Mouse (Mus musculus) spleen, postnatal 10 days (tissue): ENCODE data around the gene Ankdd1a.

Experiments used
- DNase-seq, 2 experiments: peaks; one replicate each; pipeline ENCODE4 v3.0.0; 2021 to 2022; ENCODE audit warnings: low spot score in 2 of 2

Ankdd1a gene

GRCm38 (mm10) chr9:65502721-65503505 lies 17.1 kb downstream of the Ankdd1a start:
- no peak for DNase-seq

- DNase-seq: no peak
These were observed 17.8 kb downstream of the Ankdd1a start for GRCm38 (mm10) chr9:65502146-65502545.

GRCm38 (mm10) chr9:65492851-65493250 lies 27.1 kb downstream of the Ankdd1a start:
- no peak for DNase-seq

- DNase-seq: no peak
These were observed 27.6 kb downstream of the Ankdd1a start for GRCm38 (mm10) chr9:65492351-65492750.

GRCm38 (mm10) chr9:65491476-65491875 lies 28.5 kb downstream of the Ankdd1a start:
- no peak for DNase-seq

- DNase-seq: no peak
These were observed 39.9 kb downstream of the Ankdd1a start for GRCm38 (mm10) chr9:65480071-65480470.

GRCm38 (mm10) chr9:65479158-65479557 lies 40.8 kb downstream of the Ankdd1a start:
- DNase-seq: no peak

GRCm38 (mm10) chr9:65472769-65473168 lies 47.2 kb downstream of the Ankdd1a start:
- no peak for DNase-seq

- DNase-seq: no peak
These were observed 52.3 kb downstream of the Ankdd1a start for GRCm38 (mm10) chr9:65467686-65468085.

- no peak for DNase-seq
These were observed 54.8 kb downstream of the Ankdd1a start for GRCm38 (mm10) chr9:65465241-65465640.

GRCm38 (mm10) chr9:65464161-65464560 lies 55.8 kb downstream of the Ankdd1a start:
- DNase-seq: no peak

- no peak for DNase-seq
These were observed 57.4 kb downstream of the Ankdd1a start for GRCm38 (mm10) chr9:65462544-65462943.

- peak; percentile 91 to 96 for DNase-seq
These were observed 59.1 kb downstream of the Ankdd1a start, which contains the start of gene Spg21 for GRCm38 (mm10) chr9:65460732-65461442. TSS of gene Spg21 (plus strand) at chr9:65460947.

GRCm38 (mm10) chr9:65460198-65460597 lies 59.8 kb downstream of the Ankdd1a start:
- no peak for DNase-seq

GRCm38 (mm10) chr9:65458975-65459374 lies 61.0 kb downstream of the Ankdd1a start:
- no peak for DNase-seq

- DNase-seq: no peak
These were observed 72.0 kb downstream of the Ankdd1a start for GRCm38 (mm10) chr9:65447951-65448350.

GRCm38 (mm10) chr9:65444692-65445091 lies 75.3 kb downstream of the Ankdd1a start:
- DNase-seq: no peak
